Mouse (Mus musculus): ENCODE data around the gene Cep350.

GRCm38 (mm10) chr1:155934702-155935101, 38.4 kb downstream of the Cep350 start:
- TF ChIP-seq CTCF (IDR thresholded peaks at IDR 0.05; ENCODE audit: extremely low read depth, insufficient read depth, low read length) (no peak), POLR2A (IDR thresholded peaks at IDR 0.05; ENCODE audit: extremely low read depth, insufficient read depth, low read length) (no peak)

Measured in cortical plate, adult 2 months (tissue).